Mouse (Mus musculus): ENCODE results near the gene Tgfbi.

DNA sequence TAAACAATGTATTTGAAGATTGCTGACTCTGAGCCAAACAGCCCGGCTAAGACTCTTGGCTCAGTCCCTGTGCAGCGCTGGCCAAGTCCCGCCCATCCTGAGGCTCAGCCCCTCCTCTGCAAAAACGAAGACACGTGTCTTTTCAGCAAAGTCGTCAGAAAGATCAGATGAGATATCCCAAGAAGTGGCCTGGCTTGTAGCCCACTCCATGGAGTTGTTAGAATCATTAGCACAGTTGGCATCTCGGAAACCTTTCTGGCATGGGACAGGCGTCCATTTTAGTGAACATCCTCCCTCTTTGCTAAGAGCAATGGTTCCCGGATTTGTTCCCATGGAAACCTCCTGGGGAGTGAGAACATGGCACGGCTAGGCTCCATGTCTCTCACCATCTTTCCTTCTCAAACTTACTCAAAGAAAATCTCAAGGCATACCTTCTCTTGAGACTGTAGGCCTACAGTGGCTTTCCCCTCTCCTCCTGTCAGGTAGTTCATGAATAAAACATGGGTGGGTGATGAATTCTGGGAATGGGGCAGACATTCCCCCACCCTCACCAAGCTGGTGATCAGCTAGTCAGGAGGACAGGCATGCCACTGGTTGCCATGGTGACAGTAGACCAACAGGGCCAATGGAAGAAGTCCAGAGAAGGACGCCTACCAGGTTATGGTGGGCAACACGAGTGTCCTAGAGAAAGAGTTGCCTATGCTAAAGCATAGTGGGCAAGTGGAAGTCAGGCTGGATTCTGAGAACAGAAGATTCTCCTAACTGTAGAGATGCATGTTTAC lies 11.3 kb upstream of the Tgfbi start:
- TF ChIP-seq CTCF (IDR thresholded peaks at IDR 0.05; ENCODE audit: insufficient read depth, low read length) (no peak), POLR2A (IDR thresholded peaks at IDR 0.05; ENCODE audit: borderline replicate concordance, extremely low read depth, low read depth, low read length) (no peak)
